Mouse (Mus musculus) midbrain, embryonic 16.5 days (tissue): Measurements from ENCODE around the gene Zmat5. TPM values are rescaled to one million over a fixed set of nuclear protein-coding genes. Genes with fewer than 3 reads are reported as not detected.

Experiments used
- ATAC-seq: fragments of 200-750 bp; cut with Nextera tagmentation; 2 replicates; pipeline ENCODE4 v1.8.0; 2017; ENCODE audit warnings: moderate TSS enrichment
- H3K27ac ChIP-seq: fragments of 300-500 bp; sonication (generic); 2 replicates; pipeline ENCODE4 v1.5.1; 2014; ENCODE audit warnings: mild to moderate bottlenecking, low read length, mixed read lengths
- H3K27me3 ChIP-seq: fragments of 300-500 bp; sonication (generic); 2 replicates; pipeline ENCODE4 v1.6.1; 2014; ENCODE audit warnings: low read depth, low read length, mixed read lengths; ENCODE audit not compliant: control insufficient read depth, insufficient read depth
- H3K36me3 ChIP-seq: fragments of 300-500 bp; sonication (generic); 2 replicates; pipeline ENCODE4 v1.6.1; 2014; ENCODE audit warnings: mild to moderate bottlenecking, low read length, moderate library complexity, mixed read lengths; ENCODE audit not compliant: control insufficient read depth, insufficient read depth
- H3K4me1 ChIP-seq: fragments of 300-500 bp; sonication (generic); 2 replicates; pipeline ENCODE4 v1.6.1; 2014; ENCODE audit warnings: mild to moderate bottlenecking, low read length, mixed read lengths; ENCODE audit not compliant: control insufficient read depth, insufficient read depth
- H3K4me2 ChIP-seq: fragments of 300-500 bp; sonication (generic); 2 replicates; pipeline ENCODE4 v1.6.1; 2014; ENCODE audit warnings: mild to moderate bottlenecking, low read length, mixed read lengths
- H3K4me3 ChIP-seq: fragments of 300-500 bp; sonication (generic); 2 replicates; pipeline ENCODE4 v1.5.1; 2014; ENCODE audit warnings: low read depth, mild to moderate bottlenecking, low read length, moderate library complexity, mixed read lengths
- H3K9ac ChIP-seq: fragments of 300-500 bp; sonication (generic); 2 replicates; pipeline ENCODE4 v1.6.1; 2014; ENCODE audit warnings: low read depth, low read length, mixed read lengths
- H3K9me3 ChIP-seq: fragments of 300-500 bp; sonication (generic); replicated peaks from 2 replicates; pipeline ENCODE4 v1.6.1; 2014; ENCODE audit warnings: mild to moderate bottlenecking, low read length, mixed read lengths; ENCODE audit not compliant: control insufficient read depth, poor library complexity, severe bottlenecking
- WGBS: fragments of 180-500 bp; shearing (Covaris S2); extraction: QIAGEN DNeasy Blood & Tissue Kit; methylation state at CpG from one replicate; pipeline ENCODE4 v1.1.7; 2014; 5-methylcytosine and 5-hydroxymethylcytosine counted together
- polyA plus RNA-seq: library from polyadenylated mRNA; unstranded; fragments of >200 nt; fragmentation: Nextera tagmentation; extraction: Ambion mirVana; gene quantifications from 2 replicates; pipeline ENCODE4 v1.2.1, GENCODE M21; 2015

Zmat5 gene
- polyA plus RNA-seq, 1 experiment from 2014 or later: 49.4 TPM

GRCm38 (mm10) chr11:4764476-4764875 lies 60.0 kb downstream of the Zmat5 start:
- Histone ChIP-seq H3K27ac (no peak overlapping the region), H3K9me3 (no peaks in the 10 kb centered on the region), H3K4me1 (peaks cover 26% of the 10 kb centered on the region), H3K27me3 (no peaks in the 10 kb centered on the region), H3K4me2 (no peak overlapping the region), H3K36me3 (no peaks in the 10 kb centered on the region), H3K9ac (0 out of 2 replicates have a peak overlapping the region, but pooled peaks have one; percentile 10), H3K4me3 (no peak overlapping the region)
- no peak for ATAC-seq
- 78% methylated on average over 5 of the region's 5 CpGs for WGBS

GRCm38 (mm10) chr11:4768399-4768798 lies 63.9 kb downstream of the Zmat5 start:
- no peaks in the 10 kb centered on the region for H3K36me3 ChIP-seq
- no peak overlapping the region for H3K9ac ChIP-seq
- H3K4me1 ChIP-seq: peaks cover 5% of the 10 kb centered on the region; the same call in 1 of the 2 replicates
- no peaks in the 10 kb centered on the region for H3K9me3 ChIP-seq
- H3K27ac ChIP-seq: no peak overlapping the region
- ATAC-seq: no peak
- H3K4me3 ChIP-seq: no peak overlapping the region
- no peak overlapping the region for H3K4me2 ChIP-seq
- H3K27me3 ChIP-seq: no peaks in the 10 kb centered on the region
- WGBS: 88% methylated on average over 4 of the region's 4 CpGs

GRCm38 (mm10) chr11:4769293-4769692 lies 64.8 kb downstream of the Zmat5 start:
- no peak for ATAC-seq
- no peaks in the 10 kb centered on the region for H3K27me3 ChIP-seq
- peaks cover 5% of the 10 kb centered on the region; the same call in 1 of the 2 replicates for H3K4me1 ChIP-seq
- no peaks in the 10 kb centered on the region for H3K9me3 ChIP-seq
- H3K4me2 ChIP-seq: no peak overlapping the region
- no peak overlapping the region for H3K9ac ChIP-seq
- H3K36me3 ChIP-seq: no peaks in the 10 kb centered on the region
- no peak overlapping the region for H3K4me3 ChIP-seq
- H3K27ac ChIP-seq: no peak overlapping the region
- WGBS: 71% methylated on average over 7 of the region's 7 CpGs

GRCm38 (mm10) chr11:4769881-4770280 lies 65.4 kb downstream of the Zmat5 start:
- H3K27ac ChIP-seq: no peak overlapping the region
- 98% methylated on average over 6 of the region's 6 CpGs for WGBS

GRCm38 (mm10) chr11:4771756-4772155 lies 67.3 kb downstream of the Zmat5 start:
- ATAC-seq: no peak
- H3K36me3 ChIP-seq: no peaks in the 10 kb centered on the region; the same call in 1 of the 2 replicates

More at GRCm38 (mm10) chr11:4769881-4770280, 65.4 kb downstream of the Zmat5 start:
- no peaks in the 10 kb centered on the region for H3K9me3 ChIP-seq
- H3K9ac ChIP-seq: no peak overlapping the region
- no peaks in the 10 kb centered on the region for H3K36me3 ChIP-seq
- H3K4me3 ChIP-seq: no peak overlapping the region
- H3K27me3 ChIP-seq: no peaks in the 10 kb centered on the region
- H3K4me1 ChIP-seq: peaks cover 5% of the 10 kb centered on the region; the same call in 1 of the 2 replicates
- H3K4me2 ChIP-seq: no peak overlapping the region
- no peak for ATAC-seq

GRCm38 (mm10) chr11:4772925-4773324 lies 68.4 kb downstream of the Zmat5 start:
- Histone ChIP-seq H3K4me2 (no peak overlapping the region), H3K4me1 (peaks cover 5% of the 10 kb centered on the region; the same call in 1 of the 2 replicates), H3K4me3 (no peak overlapping the region), H3K9me3 (no peaks in the 10 kb centered on the region), H3K9ac (no peak overlapping the region), H3K36me3 (no peaks in the 10 kb centered on the region; the same call in 1 of the 2 replicates), H3K27ac (0 out of 2 replicates have a peak overlapping the region, but pooled peaks have one; percentile 4), H3K27me3 (no peaks in the 10 kb centered on the region)
- WGBS: 37% methylated on average over 3 of the region's 3 CpGs
- ATAC-seq: peak; percentile 42; the same call in 1 of the 2 replicates

More at GRCm38 (mm10) chr11:4771756-4772155, 67.3 kb downstream of the Zmat5 start:
- 43% methylated on average over 7 of the region's 7 CpGs for whole genome bisulfite sequencing
- Histone ChIP-seq H3K27me3 (no peaks in the 10 kb centered on the region), H3K4me2 (no peak overlapping the region), H3K4me3 (no peak overlapping the region), H3K4me1 (peaks cover 5% of the 10 kb centered on the region; the same call in 1 of the 2 replicates), H3K27ac (no peak overlapping the region), H3K9ac (no peak overlapping the region), H3K9me3 (no peaks in the 10 kb centered on the region)

GRCm38 (mm10) chr11:4780927-4781326 lies 76.4 kb downstream of the Zmat5 start:
- Histone ChIP-seq H3K27me3 (no peaks in the 10 kb centered on the region), H3K4me1 (no peaks in the 10 kb centered on the region), H3K36me3 (peaks cover 4% of the 10 kb centered on the region; the same call in 1 of the 2 replicates), H3K27ac (no peak overlapping the region), H3K4me2 (no peak overlapping the region), H3K9me3 (no peaks in the 10 kb centered on the region), H3K4me3 (no peak overlapping the region), H3K9ac (no peak overlapping the region)
- no peak for ATAC-seq
- WGBS: 87% methylated on average over 3 of the region's 3 CpGs

GRCm38 (mm10) chr11:4783116-4783515 lies 78.6 kb downstream of the Zmat5 start:
- ATAC-seq: no peak
- no peaks in the 10 kb centered on the region for H3K4me1 ChIP-seq
- H3K27me3 ChIP-seq: no peaks in the 10 kb centered on the region
- no peak overlapping the region for H3K4me3 ChIP-seq
- peaks cover 8% of the 10 kb centered on the region for H3K36me3 ChIP-seq
- H3K9me3 ChIP-seq: no peaks in the 10 kb centered on the region
- H3K9ac ChIP-seq: no peak overlapping the region
- 92% methylated on average over 3 of the region's 3 CpGs for WGBS
- H3K27ac ChIP-seq: no peak overlapping the region
- no peak overlapping the region for H3K4me2 ChIP-seq

- Histone ChIP-seq H3K4me1 (no peaks in the 10 kb centered on the region), H3K36me3 (peaks cover 8% of the 10 kb centered on the region), H3K4me2 (no peak overlapping the region), H3K9ac (no peak overlapping the region), H3K27me3 (no peaks in the 10 kb centered on the region), H3K9me3 (no peaks in the 10 kb centered on the region), H3K27ac (no peak overlapping the region), H3K4me3 (no peak overlapping the region)
- 86% methylated on average over 5 of the region's 5 CpGs for WGBS
- ATAC-seq: no peak
Measured at GRCm38 (mm10) chr11:4784629-4785142, 80.2 kb downstream of the Zmat5 start.
